Mouse (Mus musculus) forebrain, embryonic 12.5 days (tissue): ENCODE measurements around the gene Slc41a3. TPM values are rescaled to one million over a fixed set of nuclear protein-coding genes. Genes with fewer than 3 reads are reported as not detected.

Source experiments
- ATAC-seq: fragments of 200-750 bp; cut with Nextera tagmentation; 2 replicates; pipeline ENCODE4 v1.8.0; 2017; ENCODE audit warnings: moderate TSS enrichment; ENCODE audit not compliant: low FRiP score
- H3K27ac ChIP-seq: fragments of 300-500 bp; sonication (generic); 2 replicates; pipeline ENCODE4 v1.5.1; 2016; ENCODE audit warnings: mild to moderate bottlenecking
- H3K27me3 ChIP-seq: fragments of 300-500 bp; sonication (generic); 2 replicates; pipeline ENCODE4 v1.6.1; 2016; ENCODE audit warnings: mild to moderate bottlenecking
- H3K36me3 ChIP-seq: fragments of 300-500 bp; sonication (generic); replicated peaks from 2 replicates; pipeline ENCODE4 v1.6.1; 2016; ENCODE audit warnings: mild to moderate bottlenecking
- H3K4me1 ChIP-seq: fragments of 300-500 bp; sonication (generic); 2 replicates; pipeline ENCODE4 v1.6.1; 2016
- H3K4me2 ChIP-seq: fragments of 300-500 bp; sonication (generic); 2 replicates; pipeline ENCODE4 v1.6.1; 2016; ENCODE audit warnings: mild to moderate bottlenecking, moderate library complexity
- H3K4me3 ChIP-seq: fragments of 300-500 bp; sonication (generic); replicated peaks from 2 replicates; pipeline ENCODE4 v1.5.1; 2016; ENCODE audit warnings: mild to moderate bottlenecking
- H3K9ac ChIP-seq: fragments of 300-500 bp; sonication (generic); 2 replicates; pipeline ENCODE4 v1.6.1; 2016; ENCODE audit warnings: mild to moderate bottlenecking
- H3K9me3 ChIP-seq: fragments of 300-500 bp; sonication (generic); 2 replicates; pipeline ENCODE4 v1.6.1; 2016
- WGBS: fragments of 180-500 bp; shearing (Covaris S2); methylation state at CpG from one replicate; pipeline ENCODE4 v1.1.7; 2016; 5-methylcytosine and 5-hydroxymethylcytosine counted together
- microRNA-seq: library from miRNA; unstranded; fragments of <30 nt; microRNA quantifications from one replicate; pipeline ENCODE4, GENCODE M21; 2017
- polyA plus RNA-seq: library from polyadenylated mRNA; unstranded; fragments of >200 nt; fragmentation: Nextera tagmentation; extraction: Ambion mirVana; gene quantifications from 2 replicates; pipeline ENCODE4 v1.2.1, GENCODE M21; 2016

Slc41a3 gene
- polyA plus RNA-seq, 1 experiment from 2014 or later: 2.1 TPM

DNA sequence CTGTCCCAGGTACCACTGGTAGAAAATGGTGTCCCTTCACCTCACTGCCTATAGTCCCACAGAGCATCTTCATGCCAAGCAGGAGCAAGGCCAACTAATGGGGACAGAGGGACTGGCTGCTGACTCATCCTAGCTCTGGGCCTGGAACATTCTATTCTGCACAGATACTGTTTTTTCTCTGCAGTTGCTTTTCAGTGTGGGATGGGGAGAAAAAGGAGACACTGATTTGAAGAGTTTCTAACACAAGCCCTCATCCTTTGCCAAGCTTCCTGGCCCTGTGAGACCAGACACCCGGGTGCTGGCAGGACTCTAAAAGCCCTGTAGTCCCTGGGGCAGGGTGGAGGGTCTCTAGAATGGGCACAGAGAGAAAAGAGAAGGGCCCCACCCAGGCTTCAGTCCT lies 91.2 kb downstream of the Slc41a3 start:
- Histone ChIP-seq H3K4me1 (peaks cover 12% of the 10 kb centered on the region), H3K9me3 (no peaks in the 10 kb centered on the region), H3K4me3 (no peak overlapping the region), H3K36me3 (peaks cover 33% of the 10 kb centered on the region), H3K27me3 (no peaks in the 10 kb centered on the region), H3K9ac (no peak overlapping the region), H3K4me2 (no peak overlapping the region), H3K27ac (no peak overlapping the region)
- no peak for ATAC-seq
- 58% methylated on average over 1 of the region's 1 CpGs for WGBS

Small RNAs within 50 kb of the gene (microRNA-seq; reads per million reads assigned to microRNA genes)
- gene Gm24816: not detected

Other genes starting within 250 kb of the Slc41a3 start
- 13.8 and 15.8 TPM in 2 replicates for gene Zxdc, start 235.2 kb upstream of the Slc41a3 start, polyA plus RNA-seq
- gene Cfap100, start 175.9 kb upstream of the Slc41a3 start, polyA plus RNA-seq: 1.9 and 2.6 TPM in 2 replicates
- gene Klf15, start 142.1 kb upstream of the Slc41a3 start, polyA plus RNA-seq: 3.8 and 4.3 TPM in 2 replicates
- 2.0 TPM in 2 replicates for gene Aldh1l1, start 118.3 kb upstream of the Slc41a3 start, polyA plus RNA-seq